Mouse (Mus musculus) T-helper 2 cell (primary cell): ENCODE measurements around the gene Tmod1.

Experiments used
- in situ Hi-C: fragments of 300-600 bp; cut with MboI, MseI; formaldehyde crosslinking; loops from one replicate; pipeline ENCODE4 v1.15.1; 2025; ENCODE audit warnings: high pct_unique_total_duplicates

The Tmod1 gene

DNA sequence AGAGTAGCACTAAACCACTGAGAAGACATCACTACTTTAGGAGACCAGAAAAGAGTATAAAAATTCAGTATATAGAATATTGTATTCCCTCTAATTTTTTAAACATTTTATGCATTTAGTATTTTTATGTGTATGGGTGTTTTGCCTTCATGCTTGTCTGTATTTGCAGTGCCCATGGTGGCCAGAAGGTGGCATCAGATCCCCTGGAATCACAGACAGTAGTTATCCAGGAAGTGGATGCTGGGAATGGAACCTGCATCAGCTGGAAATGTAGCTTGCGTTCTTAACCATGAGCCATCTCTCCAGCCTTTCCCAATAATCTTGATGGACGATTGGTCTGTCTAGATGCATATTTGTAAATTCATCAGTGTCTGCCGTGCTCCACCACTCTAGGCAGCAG, 91.5 kb downstream of the Tmod1 start:
- in situ Hi-C loops: no loop called here

GRCm38 (mm10) chr4:46131791-46132190, 93.1 kb downstream of the Tmod1 start:
- in situ Hi-C loops: no loop called here

- in situ Hi-C loops: no loop called here
Measured at GRCm38 (mm10) chr4:46137629-46138286, 99.0 kb downstream of the Tmod1 start.

DNA sequence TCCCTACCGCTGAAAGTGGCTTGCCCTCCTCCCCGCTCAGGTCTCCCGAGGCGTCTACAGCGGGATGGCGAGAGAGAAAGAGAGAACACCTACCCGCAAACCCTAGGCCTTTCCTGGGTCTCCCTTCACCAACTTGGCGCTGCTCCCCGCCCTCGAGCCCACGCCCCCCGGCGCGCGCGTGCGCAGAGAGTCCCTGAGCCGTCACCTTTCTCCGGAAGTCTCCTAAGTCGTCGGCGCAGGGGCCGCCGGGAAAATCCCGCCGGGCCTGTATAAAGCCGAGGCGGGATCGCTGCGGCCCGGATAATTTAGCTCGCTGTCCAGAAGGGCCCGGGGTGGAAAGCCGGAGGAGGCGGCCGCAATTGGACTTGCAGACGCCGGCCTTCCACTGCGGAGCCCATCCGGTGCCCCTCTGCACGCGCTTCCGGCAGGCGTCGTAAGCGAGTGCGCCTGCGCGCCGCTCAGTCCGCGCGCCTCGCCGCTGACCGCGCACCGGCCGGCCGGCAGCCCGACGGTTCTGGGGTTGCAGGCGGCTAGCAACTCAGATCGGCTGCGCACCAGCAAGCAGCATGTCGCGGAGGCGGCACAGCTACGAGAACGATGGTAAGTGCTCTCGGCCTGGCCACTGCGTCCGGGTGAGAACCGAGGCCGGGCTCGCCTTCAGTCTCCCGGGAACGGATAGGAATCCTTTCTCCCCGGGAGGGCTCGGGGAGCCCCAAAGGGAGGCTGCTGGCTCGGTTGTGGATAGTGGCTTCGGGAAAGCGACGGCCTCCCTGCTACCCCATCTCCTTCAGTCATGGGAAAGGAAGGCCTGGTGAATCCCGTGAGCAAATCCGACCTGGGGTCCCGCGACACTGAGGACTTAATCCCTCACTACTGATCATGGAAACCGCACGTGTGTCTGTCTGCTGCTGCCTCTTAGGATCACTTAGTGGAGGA, 99.8 kb downstream of the Tmod1 start, which contains the start of the genes Ncbp1 and Tstd2:
Gene Ncbp1 (plus strand): TSS at position 327 of the 936 bp plus-strand sequence.
Gene Tstd2 (minus strand): TSS at position 408 of the 936 bp plus-strand sequence.
- in situ Hi-C loops: no loop called here

DNA sequence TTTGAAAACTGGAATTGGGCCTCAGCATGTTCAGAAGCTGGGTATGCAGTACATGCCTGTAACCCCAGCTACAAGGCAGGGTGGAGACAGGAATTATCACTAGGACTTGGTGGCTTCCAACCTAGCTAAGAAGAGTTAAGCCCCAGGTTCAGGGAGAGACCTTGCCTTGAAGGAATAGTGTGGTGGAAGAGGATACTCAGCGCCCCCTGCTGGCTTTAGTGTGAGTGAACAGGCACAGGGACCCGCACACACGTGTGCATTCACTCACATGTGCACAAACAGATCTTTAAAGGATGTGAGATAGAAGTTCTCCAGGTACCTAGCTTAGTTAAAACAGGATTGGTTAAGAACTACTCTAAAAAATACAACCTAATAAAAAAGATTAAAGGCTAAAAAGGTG, 105.6 kb downstream of the Tmod1 start:
- in situ Hi-C loops: no loop called here

DNA sequence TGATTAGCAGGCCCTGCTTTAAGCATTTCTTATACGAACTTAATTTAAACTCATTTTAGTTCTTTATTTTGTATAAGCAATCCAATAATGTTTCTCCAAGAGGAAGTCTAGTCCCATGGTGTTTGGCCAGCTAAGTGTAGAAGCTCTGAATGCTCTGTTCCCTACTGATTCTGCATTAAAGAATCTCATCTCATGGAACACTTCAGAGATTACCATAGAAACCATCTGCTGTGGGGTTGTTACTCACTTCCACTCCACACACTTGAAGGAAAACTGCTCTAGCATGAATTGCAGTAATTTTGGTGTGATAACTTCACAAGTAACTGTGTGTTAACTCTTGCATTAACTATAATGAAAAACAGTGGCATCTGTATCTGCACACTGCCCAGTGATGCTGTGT, 108.1 kb downstream of the Tmod1 start:
- in situ Hi-C loops: loop anchor here (5.0 kb wide), 1 partner anchor 35 kb away; no protein-coding TSS in a partner anchor

DNA sequence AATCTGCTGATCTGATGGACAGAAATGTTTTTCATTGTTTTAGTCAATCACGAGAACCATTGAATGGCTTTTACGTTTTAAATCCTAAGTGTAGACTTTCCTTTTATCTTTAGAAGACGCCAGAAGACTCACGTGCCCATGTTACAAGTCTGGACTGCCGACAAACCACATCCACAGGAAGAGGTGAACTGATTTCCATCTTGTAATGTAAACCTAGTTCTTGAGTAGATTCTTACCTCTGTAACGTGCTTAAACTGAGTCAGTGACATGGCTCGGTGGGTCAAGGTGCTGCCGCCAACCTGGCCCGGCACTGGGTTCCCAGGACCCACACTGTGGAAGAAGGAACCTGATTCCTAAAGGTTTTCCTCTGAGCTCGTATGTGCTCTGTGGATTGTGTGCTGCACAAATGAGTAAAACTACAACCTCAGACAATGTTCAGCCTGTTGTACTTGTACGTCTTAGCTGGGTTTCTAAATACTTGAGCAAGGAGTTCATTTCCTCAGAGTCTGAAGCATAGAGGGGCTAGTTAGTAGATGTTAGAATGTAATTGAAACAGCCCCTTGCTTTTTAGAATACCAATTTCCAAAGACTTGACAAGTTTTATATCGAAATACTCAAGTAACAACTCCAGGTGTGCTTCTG, 113.3 kb downstream of the Tmod1 start:
- in situ Hi-C loops: no loop called here

DNA sequence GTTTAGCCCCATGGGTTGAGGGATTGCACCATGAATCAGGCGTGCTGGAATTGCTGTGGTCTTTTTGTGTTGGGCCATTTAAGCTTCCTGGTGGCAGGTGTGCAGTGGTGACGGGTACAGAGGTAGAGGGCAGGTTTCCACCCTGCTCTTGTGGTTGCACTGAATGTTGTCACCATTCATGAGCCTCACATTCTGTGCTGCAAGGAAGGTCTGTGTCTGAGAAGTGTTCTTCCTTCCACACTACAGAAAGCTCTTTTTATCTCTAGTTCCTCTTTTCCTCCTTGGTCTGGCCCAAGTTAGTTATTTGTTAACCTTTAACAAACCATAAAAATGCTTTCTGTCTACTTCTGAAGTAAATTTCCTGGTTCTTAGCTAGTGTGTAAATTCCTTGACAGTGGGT, 125.3 kb downstream of the Tmod1 start:
- in situ Hi-C loops: no loop called here
